Mouse (Mus musculus) cerebellum, adult 8-10 months (tissue): ENCODE data around the gene Dnah12.
"Not testable (repeated sequence)": the region's sequence is repeated elsewhere in the genome, so short reads cannot be mapped to it uniquely, and the experiment has no call there.

Experiments used
- DNase-seq: peaks from one replicate; pipeline ENCODE4 v3.0.0; 2022

The Dnah12 gene

GRCm38 (mm10) chr14:26692974-26693373 lies at the start of gene Dnah12:
Dnah12 (plus strand) TSS chr14:26693274.
- no peak for DNase-seq

DNA sequence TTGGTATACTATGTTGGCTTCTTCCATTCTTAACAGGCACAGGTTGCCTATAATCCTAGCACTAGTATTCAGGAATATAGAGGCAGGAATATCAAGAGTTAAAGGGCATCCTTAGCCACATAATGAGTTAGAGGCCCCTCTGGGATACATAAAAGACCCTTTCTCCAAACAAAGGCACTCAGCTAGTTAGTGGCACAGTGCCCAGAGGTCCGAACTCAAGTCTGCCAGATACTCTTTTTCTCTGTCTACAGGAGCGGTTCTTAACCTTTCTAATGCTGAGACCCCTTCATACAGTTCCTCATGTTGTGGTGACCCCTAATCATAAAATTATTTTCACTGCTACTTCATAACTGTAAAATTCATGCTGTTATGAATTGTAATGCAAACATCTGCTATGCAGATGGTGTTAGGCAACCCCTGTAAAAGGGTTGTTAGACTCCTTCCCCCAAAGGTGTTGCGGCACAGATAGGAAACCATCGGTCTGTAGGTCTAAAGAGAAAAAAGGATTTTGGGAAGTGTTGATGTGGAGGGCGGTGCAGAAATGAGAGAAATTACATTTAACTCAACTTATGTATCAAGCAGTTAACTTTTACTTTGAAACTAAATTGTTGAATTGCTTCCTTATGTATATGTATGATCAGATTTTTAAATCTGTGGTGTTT lies 47.0 kb upstream of the Dnah12 start:
- DNase-seq, result no peak

DNA sequence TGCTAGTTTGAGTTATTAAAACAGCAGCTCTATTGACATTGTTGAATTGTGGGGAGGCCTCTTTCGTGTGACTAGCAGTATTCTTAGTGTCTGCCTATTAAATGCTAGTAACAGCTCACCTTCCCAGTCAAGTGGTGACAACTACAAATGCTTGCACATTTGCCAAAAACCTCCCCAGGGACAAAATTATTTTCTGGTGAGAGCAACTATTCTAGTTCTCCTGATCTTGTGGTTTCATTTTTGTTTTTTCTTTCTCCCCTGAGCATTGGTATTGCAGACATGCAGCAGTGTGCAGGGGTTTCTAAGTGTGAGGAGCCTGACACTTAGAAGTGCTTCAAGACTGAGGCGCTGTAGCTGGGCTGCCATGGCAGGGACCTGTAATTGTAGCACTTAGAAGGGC lies 45.3 kb upstream of the Dnah12 start:
- DNase-seq, result no peak

GRCm38 (mm10) chr14:26651901-26652300 lies 41.2 kb upstream of the Dnah12 start:
- DNase-seq, result no peak

GRCm38 (mm10) chr14:26658178-26658577 lies 34.9 kb upstream of the Dnah12 start:
- no peak for DNase-seq

- no peak for DNase-seq
Observed at GRCm38 (mm10) chr14:26660233-26660632, 32.8 kb upstream of the Dnah12 start.

- no peak for DNase-seq
Observed at GRCm38 (mm10) chr14:26662016-26662415, 31.1 kb upstream of the Dnah12 start.

DNA sequence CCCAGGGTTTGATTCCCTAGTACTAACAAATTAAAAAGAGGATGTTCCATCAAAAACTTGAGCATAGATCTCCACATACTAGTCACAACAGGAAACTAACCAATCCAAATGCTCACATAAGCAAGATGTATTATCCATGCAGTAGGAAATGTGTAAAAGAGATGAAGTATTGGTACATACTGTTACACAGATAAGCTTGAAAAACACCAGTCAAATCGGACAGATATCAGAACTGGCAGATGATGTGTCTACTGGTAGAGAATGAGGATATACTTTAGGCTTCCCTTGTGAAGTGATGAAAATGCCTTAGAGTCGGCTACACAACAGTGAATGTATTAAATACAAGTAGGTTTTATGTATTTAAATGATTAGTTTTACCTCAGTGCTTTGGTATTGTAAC lies 30.6 kb upstream of the Dnah12 start:
- no peak for DNase-seq

- DNase-seq, result no peak
Observed at GRCm38 (mm10) chr14:26663851-26664250, 29.2 kb upstream of the Dnah12 start.

DNA sequence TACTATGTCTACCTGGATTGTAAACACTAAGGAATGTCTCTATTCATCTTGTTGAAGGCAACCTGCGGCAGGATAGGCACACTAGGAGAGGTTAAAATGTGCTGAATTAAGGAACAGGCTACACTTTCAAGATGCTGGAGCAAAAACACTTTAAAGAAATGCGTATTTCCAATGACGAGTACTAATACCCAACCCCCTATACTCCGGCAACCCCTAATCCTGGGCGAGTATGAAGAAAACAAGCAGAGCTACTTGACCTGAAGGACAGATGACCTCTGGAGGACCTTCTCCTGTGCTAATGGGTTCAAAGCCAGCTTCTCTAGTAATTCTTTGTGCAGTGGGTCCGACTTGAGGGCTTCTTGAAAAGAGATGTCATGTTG lies 25.1 kb upstream of the Dnah12 start:
- DNase-seq, result no peak

DNA sequence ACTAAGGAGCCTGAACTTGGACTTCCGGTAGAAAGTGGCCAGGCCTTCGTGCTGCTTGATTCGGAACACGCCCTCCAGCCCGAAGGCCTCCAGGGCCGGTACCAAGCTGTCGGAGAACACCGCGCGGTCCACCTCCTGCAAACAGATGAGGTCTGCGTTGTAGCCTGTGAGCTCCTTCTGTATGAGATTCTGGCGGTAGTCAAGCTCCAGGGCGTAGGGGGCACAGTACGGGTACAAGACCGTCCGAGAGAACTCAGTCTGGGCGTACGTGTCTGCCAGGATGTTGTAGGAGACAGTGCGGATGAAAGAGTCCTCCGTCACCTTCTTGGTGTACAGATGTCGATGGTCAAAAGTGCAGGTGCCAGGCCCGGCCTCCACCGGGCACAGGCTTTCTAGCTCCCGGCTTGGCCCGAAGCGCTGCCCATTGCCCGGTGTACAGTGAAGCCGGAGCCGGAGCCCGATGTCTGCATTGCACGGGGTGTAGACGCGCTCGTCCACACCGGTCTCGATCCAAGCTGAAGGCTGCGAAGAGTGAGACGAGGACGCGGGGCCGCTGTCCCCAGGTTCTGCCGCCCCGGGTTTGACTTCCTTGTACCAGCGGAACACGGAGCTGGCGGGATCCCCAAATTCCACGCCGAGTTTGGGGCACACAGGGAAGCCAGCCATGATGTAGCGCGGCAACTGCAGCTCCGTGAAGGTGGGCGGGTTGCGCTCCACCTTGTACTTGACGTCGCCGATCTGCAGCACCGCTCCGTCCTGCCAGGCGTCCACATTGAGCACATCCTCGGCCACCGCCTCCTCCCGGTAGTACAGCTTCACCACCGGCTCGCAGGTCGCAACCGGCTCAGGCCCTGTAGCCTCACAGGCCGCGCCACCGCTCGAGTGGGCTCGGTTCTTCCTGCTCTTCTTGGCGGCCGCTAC lies 24.4 kb upstream of the Dnah12 start:
- peak; percentile 6 for DNase-seq

GRCm38 (mm10) chr14:26669292-26670073 lies 23.6 kb upstream of the Dnah12 start, which contains the start of gene Pde12:
Pde12 (minus strand) TSS chr14:26669883.
- peak; percentile 91 for DNase-seq

DNA sequence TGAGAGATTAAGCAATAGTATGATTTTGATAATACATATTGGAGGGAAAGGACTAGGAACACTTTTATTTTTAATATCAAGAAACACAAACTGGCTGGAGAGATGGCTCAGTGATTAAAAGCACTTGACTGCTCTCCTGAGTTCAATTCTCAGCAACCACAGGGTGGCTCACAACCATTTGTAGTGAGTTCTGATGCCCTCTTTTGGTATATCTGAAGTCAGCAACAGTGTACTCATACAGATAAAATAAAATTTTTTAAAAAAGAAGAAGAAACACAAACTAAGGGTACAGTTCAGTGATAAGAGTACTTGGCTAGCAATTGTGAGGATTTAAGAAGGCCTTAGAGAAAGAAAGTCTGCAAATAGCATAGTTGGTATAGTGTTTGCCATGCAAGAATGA lies 22.1 kb upstream of the Dnah12 start:
- DNase-seq, result no peak

DNA sequence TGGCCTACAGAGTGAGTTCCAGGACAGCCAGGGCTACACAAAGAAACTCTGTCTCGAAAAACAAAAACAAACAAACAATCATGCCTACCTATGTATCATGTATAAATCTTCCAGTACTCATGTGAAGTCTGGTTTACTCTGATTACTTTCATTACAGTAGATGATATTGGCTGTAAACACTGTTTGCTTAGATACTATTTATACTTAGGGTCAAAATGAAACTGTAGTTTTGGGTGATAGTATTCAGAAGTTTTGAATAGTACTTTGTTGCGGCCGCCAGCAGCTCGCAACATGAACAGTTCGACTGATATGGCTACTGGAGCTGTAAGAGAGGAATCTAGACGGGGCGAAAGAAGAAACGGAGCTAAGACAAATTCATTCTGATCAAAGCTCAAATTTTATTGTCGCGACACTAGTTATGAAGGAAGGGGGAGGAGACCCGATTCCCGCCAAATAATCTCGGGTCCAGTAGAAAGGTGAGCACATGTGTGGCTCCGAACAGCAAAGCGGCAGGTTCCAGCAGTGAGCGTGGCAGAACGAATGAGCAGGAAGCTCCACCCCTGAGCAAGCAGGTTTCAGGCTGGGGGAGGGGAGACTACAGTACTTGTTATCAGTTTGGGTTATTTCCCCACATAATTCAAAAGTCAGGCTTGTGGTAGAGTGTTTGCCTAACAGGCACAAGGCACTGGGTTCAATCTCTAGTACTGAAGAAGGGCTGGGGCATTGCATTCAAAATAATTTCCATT lies 21.0 kb upstream of the Dnah12 start:
- not testable (repeated sequence) for DNase-seq

GRCm38 (mm10) chr14:26674476-26675169 lies 18.5 kb upstream of the Dnah12 start:
- DNase-seq, result not testable (repeated sequence)

- DNase-seq, result no peak
Observed at GRCm38 (mm10) chr14:26675371-26675770, 17.7 kb upstream of the Dnah12 start.

DNA sequence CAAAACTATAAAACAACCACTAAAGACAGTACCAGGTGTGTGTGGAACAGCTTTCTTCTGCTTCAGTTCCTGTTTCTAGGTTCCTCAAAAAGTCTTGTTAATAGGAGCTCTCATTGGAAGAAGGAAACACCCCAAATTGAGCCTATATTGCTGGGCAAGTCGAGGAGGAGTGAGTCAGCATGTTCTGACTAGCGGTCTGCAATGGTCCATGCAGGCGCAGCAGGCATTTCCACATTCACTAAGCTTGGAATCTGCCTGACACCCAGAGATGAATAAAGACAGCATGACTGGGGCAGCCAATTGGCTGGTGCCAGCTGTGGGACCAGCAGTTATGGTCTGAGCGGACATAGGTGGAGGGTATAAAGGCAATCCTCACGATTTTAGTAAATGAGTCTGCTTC lies 17.3 kb upstream of the Dnah12 start:
- DNase-seq, result no peak

DNA sequence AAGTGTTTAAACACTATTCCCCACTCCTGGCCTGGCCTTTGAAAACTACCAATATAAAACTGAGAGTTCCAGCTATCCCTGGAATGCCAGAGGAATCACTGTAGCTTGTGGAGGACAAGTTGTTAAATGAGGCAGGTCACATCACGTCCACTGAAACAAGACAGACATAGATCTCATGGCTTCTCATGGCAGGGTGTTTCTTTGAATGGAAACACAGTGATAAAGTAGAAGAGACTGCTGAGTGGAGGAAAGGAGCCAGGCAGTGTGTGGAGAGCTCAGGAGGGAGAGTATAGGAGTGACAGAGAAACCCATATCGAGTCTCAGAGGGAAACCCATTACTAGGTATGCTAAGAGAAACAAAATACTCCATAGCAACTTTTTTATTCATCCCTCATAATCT lies 2.3 kb upstream of the Dnah12 start:
- no peak for DNase-seq

DNA sequence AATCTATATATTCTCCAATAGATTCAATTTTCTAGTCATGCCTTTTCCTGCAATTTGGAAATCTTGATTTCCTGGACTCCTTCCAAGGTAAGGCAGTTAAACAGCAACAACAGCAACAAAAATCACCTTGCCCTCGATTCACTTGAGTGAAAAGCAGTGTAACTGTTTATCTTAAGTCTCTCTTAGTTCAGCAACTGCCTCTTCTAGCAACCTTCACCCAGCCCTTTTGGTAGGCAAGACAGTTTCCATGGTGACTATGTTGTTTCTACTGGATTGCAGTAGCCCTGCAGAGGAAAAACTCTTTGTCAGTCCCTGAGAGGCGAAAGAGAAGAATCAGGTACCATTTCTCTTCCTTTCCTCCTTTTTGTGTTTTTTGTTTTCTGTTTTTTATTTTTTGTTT lies 1.7 kb upstream of the Dnah12 start:
- no peak for DNase-seq

DNA sequence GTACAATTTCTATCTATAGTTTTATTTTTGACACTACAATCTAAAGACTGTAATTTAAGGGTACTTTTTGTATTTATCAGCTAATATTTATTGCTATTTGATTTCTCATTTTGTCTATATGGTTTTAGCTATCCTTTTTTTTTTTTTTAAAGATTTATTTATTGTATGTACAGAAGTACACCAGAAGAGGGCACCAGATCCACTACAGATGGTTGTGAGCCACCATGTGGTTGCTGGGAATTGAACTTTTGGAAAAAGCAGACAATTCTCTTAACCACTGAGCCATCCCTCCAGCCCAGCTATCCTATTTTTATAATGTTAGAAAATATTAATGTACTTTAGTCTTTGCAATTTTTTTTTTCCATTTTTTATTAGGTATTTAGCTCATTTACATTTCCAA lies 4.8 kb downstream of the Dnah12 start:
- no peak for DNase-seq

- not testable (repeated sequence) for DNase-seq
Observed at GRCm38 (mm10) chr14:26705246-26705645, 12.2 kb downstream of the Dnah12 start.

- not testable (repeated sequence) for DNase-seq
Observed at GRCm38 (mm10) chr14:26719696-26720095, 26.6 kb downstream of the Dnah12 start.
